Mouse (Mus musculus): ENCODE measurements around the gene Ggta1.

The Ggta1 gene

GRCm38 (mm10) chr2:35451484-35452050 lies 11.5 kb downstream of the Ggta1 start:
- CTCF ChIA-PET, result interaction anchor here in 2 of 4 experiments (0.6 to 0.7 kb wide), 3 partner anchors 56 to 668 kb away, joined by 5 to 10 read pairs (median 8); no protein-coding TSS in a partner anchor
- POLR2A ChIA-PET, result interaction anchor here (0.6 to 3.8 kb wide), 7 partner anchors 9 to 21 kb away, joined by 3 to 17 read pairs (median 4); partner anchors contain the start of gene Ggta1 (in 2 of the 4)

GRCm38 (mm10) chr2:35450856-35451255 lies 12.2 kb downstream of the Ggta1 start:
- POLR2A ChIA-PET, result interaction anchor here in 3 of 4 experiments (0.6 to 3.8 kb wide), 6 partner anchors 9 to 37 kb away, joined by 3 to 17 read pairs (median 4); partner anchors contain the start of gene Ggta1 (in 2 of the 3)
- CTCF ChIA-PET, result interaction anchor here in 2 of 4 experiments (0.6 to 0.7 kb wide), 3 partner anchors 55 to 668 kb away, joined by 5 to 10 read pairs (median 8); no protein-coding TSS in a partner anchor

GRCm38 (mm10) chr2:35449687-35450622 lies 13.1 kb downstream of the Ggta1 start:
- CTCF ChIA-PET, result no interaction called here
- POLR2A ChIA-PET, result interaction anchor here in 2 of 4 experiments (1.0 to 5.4 kb wide), 5 partner anchors 8 to 13 kb away, joined by 3 to 74 read pairs (median 8); partner anchors contain the start of gene Ggta1 (in 1 of the 2)

- CTCF ChIA-PET, result interaction anchor here in 3 of 4 experiments (0.7 to 1.3 kb wide), 3 partner anchors 8 to 52 kb away, joined by 3 to 8 read pairs (median 5); no protein-coding TSS in a partner anchor
- POLR2A ChIA-PET, result interaction anchor here in 2 of 4 experiments (0.6 to 5.4 kb wide), 5 partner anchors 8 to 1860 kb away, joined by 3 to 74 read pairs (median 8); partner anchors contain the start of gene Ggta1 (in 2 of the 2)
Observed at GRCm38 (mm10) chr2:35448914-35449670, 13.9 kb downstream of the Ggta1 start.

GRCm38 (mm10) chr2:35448215-35448913 lies 14.7 kb downstream of the Ggta1 start:
- ChIA-PET POLR2A (interaction anchor here in 2 of 4 experiments (0.5 to 5.4 kb wide), 8 partner anchors 9 to 1859 kb away, joined by 3 to 74 read pairs (median 6); partner anchors contain the start of gene Ggta1 (in 2 of the 2)), CTCF (interaction anchor here in 3 of 4 experiments (0.7 to 1.3 kb wide), 3 partner anchors 9 to 51 kb away, joined by 3 to 8 read pairs (median 5); no protein-coding TSS in a partner anchor)

GRCm38 (mm10) chr2:35447453-35447852 lies 15.6 kb downstream of the Ggta1 start:
- ChIA-PET CTCF (no interaction called here), POLR2A (interaction anchor here in 3 of 4 experiments (0.5 to 5.4 kb wide), 8 partner anchors 10 to 155 kb away, joined by 3 to 74 read pairs (median 8); partner anchors contain the start of gene Ggta1 (in 2 of the 3))

- ChIA-PET CTCF (interaction anchor here in 1 of 4 experiments (1.0 to 1.6 kb wide), 4 partner anchors 11 to 74 kb away, joined by 3 to 7 read pairs (median 5); partner anchors contain the start of gene 4930402F06Rik), POLR2A (interaction anchor here in 3 of 4 experiments (0.6 to 5.4 kb wide), 25 partner anchors 9 to 635 kb away, joined by 3 to 74 read pairs (median 4); partner anchors contain the start of genes Ggta1 (in 2 of the 3), Stom (in 2 of the 3) and Gsn (in 1 of the 3))
Observed at GRCm38 (mm10) chr2:35446798-35447197, 16.2 kb downstream of the Ggta1 start.

- ChIA-PET POLR2A (interaction anchor here in 3 of 4 experiments (0.6 to 5.4 kb wide), 33 partner anchors 9 to 635 kb away, joined by 3 to 74 read pairs (median 4); partner anchors contain the start of genes Ggta1 (in 2 of the 3), Gsn (in 2 of the 3) and Stom (in 2 of the 3)), CTCF (interaction anchor here (0.5 to 1.6 kb wide), 10 partner anchors 11 to 528 kb away, joined by 3 to 10 read pairs (median 3); partner anchors contain the start of gene 4930402F06Rik (in 1 of the 4))
Observed at GRCm38 (mm10) chr2:35446300-35446699, 16.7 kb downstream of the Ggta1 start.

- ChIA-PET POLR2A (interaction anchor here (0.5 to 5.4 kb wide), 35 partner anchors 8 to 278 kb away, joined by 3 to 74 read pairs (median 4); partner anchors contain the start of genes Ggta1 (in 2 of the 4), Gsn (in 2 of the 4) and Stom (in 2 of the 4)), CTCF (interaction anchor here (0.5 to 1.6 kb wide), 11 partner anchors 12 to 1046 kb away, joined by 3 to 9 read pairs (median 3); partner anchors contain the start of gene 4930402F06Rik (in 1 of the 4))
Observed at GRCm38 (mm10) chr2:35445610-35446009, 17.4 kb downstream of the Ggta1 start.

GRCm38 (mm10) chr2:35444764-35445262 lies 18.2 kb downstream of the Ggta1 start:
- ChIA-PET CTCF (interaction anchor here in 3 of 4 experiments (0.6 to 0.8 kb wide), 3 partner anchors 67 to 1045 kb away, joined by 3 to 12 read pairs (median 4); no protein-coding TSS in a partner anchor), POLR2A (interaction anchor here in 3 of 4 experiments (0.7 to 5.4 kb wide), 12 partner anchors 10 to 262 kb away, joined by 3 to 74 read pairs (median 6); partner anchors contain the start of gene Ggta1 (in 2 of the 3))

- POLR2A ChIA-PET, result interaction anchor here in 2 of 4 experiments (0.7 to 5.4 kb wide), 6 partner anchors 9 to 125 kb away, joined by 3 to 74 read pairs (median 10); partner anchors contain the start of gene Ggta1 (in 2 of the 2)
- CTCF ChIA-PET, result no interaction called here
Observed at GRCm38 (mm10) chr2:35443981-35444763, 18.9 kb downstream of the Ggta1 start.

GRCm38 (mm10) chr2:35443325-35443724 lies 19.7 kb downstream of the Ggta1 start:
- ChIA-PET CTCF (interaction anchor here in 1 of 4 experiments (0.7 kb wide), 1 partner anchor 66 kb away, joined by 3 read pairs; no protein-coding TSS in a partner anchor), POLR2A (interaction anchor here in 2 of 4 experiments (0.6 to 2.5 kb wide), 4 partner anchors 8 to 150 kb away, joined by 3 to 17 read pairs (median 4); no protein-coding TSS in a partner anchor)

- POLR2A ChIA-PET, result interaction anchor here (0.5 to 2.5 kb wide), 11 partner anchors 7 to 69 kb away, joined by 3 to 17 read pairs (median 3); partner anchors contain the start of gene Ggta1 (in 1 of the 4)
- CTCF ChIA-PET, result no interaction called here
Observed at GRCm38 (mm10) chr2:35442079-35442478, 21.0 kb downstream of the Ggta1 start.

GRCm38 (mm10) chr2:35441419-35441818 lies 21.6 kb downstream of the Ggta1 start:
- CTCF ChIA-PET, result interaction anchor here in 1 of 4 experiments (0.6 kb wide), 1 partner anchor 173 kb away, joined by 9 read pairs; no protein-coding TSS in a partner anchor
- POLR2A ChIA-PET, result interaction anchor here (0.5 to 2.5 kb wide), 15 partner anchors 8 to 69 kb away, joined by 3 to 17 read pairs (median 3); partner anchors contain the start of gene Ggta1 (in 1 of the 4)

GRCm38 (mm10) chr2:35440480-35440879 lies 22.6 kb downstream of the Ggta1 start:
- POLR2A ChIA-PET, result interaction anchor here in 2 of 4 experiments (1.0 to 1.3 kb wide), 2 partner anchors 11 to 47 kb away, joined by 3 to 4 read pairs; no protein-coding TSS in a partner anchor

More at GRCm38 (mm10) chr2:35440480-35440879, 22.6 kb downstream of the Ggta1 start:
- CTCF ChIA-PET, result no interaction called here
